Mouse (Mus musculus) spleen, adult 2 months (tissue): Measurements from ENCODE around the gene Dpp10. TPM values are rescaled to one million over a fixed set of nuclear protein-coding genes. Genes with fewer than 3 reads are reported as not detected.

Experiments
- DNase-seq, 2 experiments: peaks; one replicate each; pipeline versions ENCODE4 v3.0.0 to v3.0.0-alpha.2; 2012 to 2021; ENCODE audit warnings: low spot score in 2 of 2, low read depth in 1 of 2
- H3K27ac ChIP-seq: fragments of 200-500 bp; 2 replicates; pipeline ENCODE4 v1.5.1; 2012; ENCODE audit warnings: low read length, inconsistent platforms; ENCODE audit not compliant: insufficient read depth
- H3K27me3 ChIP-seq: fragments of 200-500 bp; 2 replicates; pipeline ENCODE4 v1.6.1; 2012; ENCODE audit warnings: mild to moderate bottlenecking, moderate library complexity, low read length, inconsistent platforms; ENCODE audit not compliant: control insufficient read depth, insufficient read depth
- H3K36me3 ChIP-seq: fragments of 200-500 bp; 2 replicates; pipeline ENCODE4 v1.6.1; 2012; ENCODE audit warnings: mild to moderate bottlenecking, low read length, inconsistent platforms; ENCODE audit not compliant: control insufficient read depth, insufficient read depth
- H3K4me1 ChIP-seq: fragments of 200-500 bp; 2 replicates; pipeline ENCODE4 v1.6.1; 2011; ENCODE audit warnings: inconsistent platforms; ENCODE audit not compliant: control insufficient read depth, insufficient read depth, insufficient read length
- H3K4me3 ChIP-seq: fragments of 200-500 bp; 2 replicates; pipeline ENCODE4 v1.5.1; 2011; ENCODE audit warnings: mild to moderate bottlenecking, inconsistent platforms; ENCODE audit not compliant: insufficient read depth, insufficient read length; ENCODE audit errors: extremely low read depth
- CTCF ChIP-seq: fragments of 200-500 bp; IDR thresholded peaks from 2 replicates; pipeline ENCODE4 v1.5.1; 2011; ENCODE audit warnings: mild to moderate bottlenecking, inconsistent platforms; ENCODE audit not compliant: insufficient read depth, insufficient read length, insufficient replicate concordance; ENCODE audit errors: extremely low read depth
- POLR2A ChIP-seq: fragments of 200-500 bp; IDR thresholded peaks from 2 replicates; pipeline ENCODE4 v1.6.1; 2011; ENCODE audit warnings: low read depth, low read length, inconsistent platforms
- WGBS: fragments of 180-500 bp; shearing (Covaris S2); methylation state at CpG from one replicate; pipeline ENCODE4 v1.1.7; 2018; 5-methylcytosine and 5-hydroxymethylcytosine counted together
- polyA plus RNA-seq: library from polyadenylated mRNA; depleted of rRNA; stranded (reverse); fragments of >200 nt; gene quantifications from 2 replicates; pipeline ENCODE4 v1.2.3, GENCODE M21; 2012

Dpp10 gene
- polyA plus RNA-seq, 1 experiment: 0.05 TPM

DNA sequence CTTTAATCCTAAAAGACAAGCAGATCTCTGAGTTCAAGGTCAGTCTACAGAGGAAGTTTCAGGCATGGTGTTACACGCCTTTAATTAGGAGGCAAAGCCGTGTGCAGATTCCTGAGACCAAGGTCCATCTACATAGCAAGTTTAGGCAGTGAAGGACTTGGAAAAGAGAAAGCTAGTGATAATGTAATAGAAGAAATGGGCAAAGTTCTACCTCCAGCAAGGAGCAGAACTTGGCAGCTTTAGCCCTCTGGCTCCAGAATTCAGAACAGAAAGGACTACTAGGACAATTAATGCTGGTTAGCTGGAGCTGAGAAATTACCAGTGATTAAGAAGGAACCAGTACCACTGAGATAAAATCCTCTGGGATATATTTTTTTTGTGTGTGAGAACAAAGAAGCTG, 728.5 kb downstream of the Dpp10 start:
- DNase-seq: no peak
- 91% methylated on average over 2 of the region's 2 CpGs for WGBS
- TF ChIP-seq POLR2A: no peak
- TF ChIP-seq CTCF: no peak

More for the DNA sequence above, 728.5 kb downstream of the Dpp10 start:
- Histone ChIP-seq H3K27ac (no peak overlapping the region), H3K27me3 (no peaks in the 10 kb centered on the region), H3K36me3 (no peaks in the 10 kb centered on the region), H3K4me1 (no peaks in the 10 kb centered on the region), H3K4me3 (no peak overlapping the region)
